Mouse (Mus musculus) heart, embryonic 12.5 days (tissue): ENCODE data around the gene Chrm3. TPM values are rescaled to one million over a fixed set of nuclear protein-coding genes. Genes with fewer than 3 reads are reported as not detected.
"Not testable (repeated sequence)": the region's sequence is repeated elsewhere in the genome, so short reads cannot be mapped to it uniquely, and the experiment has no call there.

Source experiments
- ATAC-seq: fragments of 200-750 bp; cut with Nextera tagmentation; 2 replicates; pipeline ENCODE4 v1.8.0; 2017; ENCODE audit warnings: moderate TSS enrichment, moderate library complexity; ENCODE audit not compliant: insufficient number of reproducible peaks, low FRiP score
- H3K27ac ChIP-seq: fragments of 300-500 bp; sonication (generic); 2 replicates; pipeline ENCODE4 v1.5.1; 2016; ENCODE audit warnings: mild to moderate bottlenecking, moderate library complexity; ENCODE audit not compliant: poor library complexity, severe bottlenecking
- H3K27me3 ChIP-seq: fragments of 300-500 bp; sonication (generic); replicated peaks from 2 replicates; pipeline ENCODE4 v1.6.1; 2016; ENCODE audit warnings: mild to moderate bottlenecking, moderate library complexity
- H3K36me3 ChIP-seq: fragments of 300-500 bp; sonication (generic); 2 replicates; pipeline ENCODE4 v1.6.1; 2016; ENCODE audit warnings: mild to moderate bottlenecking, moderate library complexity
- H3K4me1 ChIP-seq: fragments of 300-500 bp; sonication (generic); replicated peaks from 2 replicates; pipeline ENCODE4 v1.6.1; 2016; ENCODE audit warnings: mild to moderate bottlenecking
- H3K4me2 ChIP-seq: fragments of 300-500 bp; sonication (generic); 2 replicates; pipeline ENCODE4 v1.6.1; 2016; ENCODE audit warnings: mild to moderate bottlenecking, moderate library complexity
- H3K4me3 ChIP-seq: fragments of 300-500 bp; sonication (generic); 2 replicates; pipeline ENCODE4 v1.5.1; 2016; ENCODE audit warnings: mild to moderate bottlenecking
- H3K9ac ChIP-seq: fragments of 300-500 bp; sonication (generic); 2 replicates; pipeline ENCODE4 v1.6.1; 2016; ENCODE audit warnings: mild to moderate bottlenecking, moderate library complexity
- H3K9me3 ChIP-seq: fragments of 300-500 bp; sonication (generic); replicated peaks from 2 replicates; pipeline ENCODE4 v1.6.1; 2016; ENCODE audit warnings: mild to moderate bottlenecking, moderate library complexity
- WGBS: fragments of 180-500 bp; shearing (Covaris S2); methylation state at CpG from one replicate; pipeline ENCODE4 v1.1.7; 2016; 5-methylcytosine and 5-hydroxymethylcytosine counted together
- microRNA-seq: library from miRNA; unstranded; fragments of <30 nt; microRNA quantifications from one replicate; pipeline ENCODE4, GENCODE M21; 2017
- polyA plus RNA-seq: library from polyadenylated mRNA; unstranded; fragments of >200 nt; fragmentation: Nextera tagmentation; extraction: Ambion mirVana; gene quantifications from 2 replicates; pipeline ENCODE4 v1.2.1, GENCODE M21; 2016

Gene Chrm3
- polyA plus RNA-seq, 1 experiment from 2014 or later = 0.61 TPM

- no peak for ATAC-seq
- no peak overlapping the region for H3K4me2 ChIP-seq
- no peaks in the 10 kb centered on the region for H3K9me3 ChIP-seq
- WGBS = 62% methylated on average over 3 of the region's 3 CpGs
- no peaks in the 10 kb centered on the region for H3K36me3 ChIP-seq
- H3K27me3 ChIP-seq = no peaks in the 10 kb centered on the region
- no peak overlapping the region for H3K27ac ChIP-seq
- H3K4me1 ChIP-seq = no peaks in the 10 kb centered on the region
- no peak overlapping the region for H3K9ac ChIP-seq
- no peak overlapping the region for H3K4me3 ChIP-seq
These were observed 513.1 kb downstream of the Chrm3 start for GRCm38 (mm10) chr13:9847515-9847914.

GRCm38 (mm10) chr13:9846543-9847434, 513.9 kb downstream of the Chrm3 start:
- Histone ChIP-seq H3K36me3 (no peaks in the 10 kb centered on the region), H3K9me3 (no peaks in the 10 kb centered on the region), H3K4me3 (no peak overlapping the region), H3K4me1 (no peaks in the 10 kb centered on the region), H3K27ac (no peak overlapping the region), H3K9ac (no peak overlapping the region), H3K27me3 (no peaks in the 10 kb centered on the region), H3K4me2 (0 out of 2 replicates have a peak overlapping the region, but pooled peaks have one; percentile 7)
- ATAC-seq = peak; percentile 53; the same call in 1 of the 2 replicates
- 35% methylated on average over 14 of the region's 14 CpGs for WGBS

- not testable (repeated sequence) for H3K27ac ChIP-seq, H3K9ac ChIP-seq, H3K9me3 ChIP-seq, H3K4me2 ChIP-seq, H3K4me1 ChIP-seq, H3K27me3 ChIP-seq, H3K36me3 ChIP-seq, H3K4me3 ChIP-seq
- 67% methylated on average over 33 of the region's 33 CpGs for WGBS
- ATAC-seq = peak; percentile 92
These were observed 526.4 kb downstream of the Chrm3 start for GRCm38 (mm10) chr13:9834146-9834679.

- Histone ChIP-seq H3K4me1 (0 out of 2 replicates have a peak, but pooled peaks cover 5% of the 10 kb centered on the region), H3K4me2 (no peak overlapping the region), H3K27ac (no peak overlapping the region), H3K36me3 (no peaks in the 10 kb centered on the region), H3K4me3 (no peak overlapping the region), H3K27me3 (no peaks in the 10 kb centered on the region), H3K9me3 (peaks cover 6% of the 10 kb centered on the region), H3K9ac (no peak overlapping the region)
- ATAC-seq = no peak
- WGBS = 67% methylated on average over 5 of the region's 5 CpGs
These were observed 534.4 kb downstream of the Chrm3 start for GRCm38 (mm10) chr13:9826227-9826626.

Small RNA genes within 50 kb of the gene (microRNA-seq; reads per million reads assigned to microRNA genes)
- not detected for gene Gm24187
